Mouse (Mus musculus): ENCODE results near the gene Gramd2.

Gramd2 gene

DNA sequence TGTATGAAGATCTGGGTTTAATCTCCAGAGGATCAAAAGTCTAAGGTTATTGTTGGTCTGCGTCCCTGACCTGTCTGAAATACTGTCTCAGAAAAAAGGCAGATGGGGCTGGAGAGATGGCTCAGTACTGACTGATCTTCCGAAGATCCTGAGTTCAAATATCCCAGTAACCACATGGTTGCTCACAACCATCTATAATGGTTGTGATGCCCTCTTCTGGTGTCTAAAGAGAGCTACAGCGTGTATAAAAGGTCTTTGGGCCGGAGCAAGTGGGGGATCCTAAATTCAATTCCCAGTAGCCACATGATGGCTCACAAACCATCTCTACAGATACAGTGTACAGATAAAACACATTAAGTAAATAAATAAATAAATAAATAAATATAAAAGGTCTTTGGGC, 10.8 kb upstream of the Gramd2 start:
- DNase-seq = no peak

DNA sequence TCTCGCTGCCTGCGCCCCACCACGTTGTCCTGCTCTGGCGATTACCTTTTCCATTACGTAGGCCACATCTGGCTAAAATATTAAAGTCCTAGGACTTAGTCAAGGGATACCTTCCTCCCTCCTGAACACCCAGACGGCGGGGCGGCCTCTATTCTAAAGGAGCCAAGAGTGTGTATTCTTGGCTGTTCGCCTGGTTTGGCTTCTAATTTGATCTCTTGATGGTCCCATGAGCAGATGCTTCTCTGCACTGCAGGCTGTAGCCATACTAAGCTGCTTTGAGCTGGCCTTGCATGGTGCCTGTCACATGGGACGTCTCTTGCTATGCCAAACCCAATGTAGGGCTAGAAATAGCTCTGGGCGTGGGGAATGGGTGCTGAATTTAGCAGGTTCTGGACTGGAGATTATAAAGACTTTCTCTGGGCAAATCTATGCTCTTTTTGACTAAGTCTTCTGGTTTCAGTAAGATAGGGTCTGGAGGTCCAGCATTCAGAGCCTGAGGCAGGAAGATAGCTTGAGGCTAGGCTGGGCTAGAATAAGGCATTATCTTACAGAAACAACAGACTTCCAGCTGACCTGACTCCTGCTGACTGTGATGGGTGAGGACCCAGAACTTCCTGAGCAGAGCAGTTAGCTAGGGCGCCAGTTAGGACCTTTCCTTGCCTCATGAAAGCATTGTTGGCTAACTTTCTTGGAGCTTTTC, 7.6 kb upstream of the Gramd2 start:
- peak; percentile 57 to 63 for DNase-seq

DNA sequence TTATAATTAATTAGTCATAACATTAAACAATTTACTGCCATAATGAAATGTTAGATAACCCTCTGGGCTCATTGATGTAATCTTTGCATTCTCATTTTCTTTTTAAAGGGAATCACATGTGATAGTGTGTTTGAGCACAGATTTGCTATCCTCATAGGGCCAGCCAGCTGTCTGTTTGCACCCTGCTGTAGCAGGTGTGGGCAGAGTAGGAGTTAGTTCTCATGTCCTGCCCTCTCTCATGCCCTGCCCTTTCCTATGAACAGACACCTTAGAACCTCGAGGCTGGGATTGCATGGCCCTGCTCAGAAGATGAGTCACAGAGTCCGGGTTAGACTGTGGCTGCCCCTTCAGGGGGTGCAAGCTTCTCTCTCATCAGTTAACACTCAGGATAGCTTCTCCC, 6.5 kb upstream of the Gramd2 start:
- DNase-seq = no peak

DNA sequence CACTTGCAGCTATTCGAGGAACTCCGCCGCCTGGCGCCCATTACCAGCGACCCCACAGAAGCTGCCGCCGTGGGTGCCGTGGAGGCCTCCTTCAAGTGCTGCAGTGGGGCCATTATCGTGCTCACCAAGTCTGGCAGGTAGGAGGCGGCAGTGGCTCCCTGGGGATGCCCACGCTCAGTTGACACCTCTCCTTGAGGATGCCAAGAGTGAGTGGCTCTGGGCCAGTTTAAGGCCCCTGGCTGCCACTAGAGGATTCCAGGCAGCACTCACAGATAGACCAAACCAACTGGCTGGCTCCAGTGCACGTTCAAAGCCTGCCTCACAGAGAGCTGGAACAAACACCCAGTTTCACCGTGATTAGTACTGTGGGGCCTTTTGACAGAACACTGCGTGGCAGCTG, 4.3 kb upstream of the Gramd2 start:
- DNase-seq = no peak

- peak; percentile 55 to 68 for DNase-seq
These were observed 1.6 kb upstream of the Gramd2 start for GRCm38 (mm10) chr9:59678313-59678712.

DNA sequence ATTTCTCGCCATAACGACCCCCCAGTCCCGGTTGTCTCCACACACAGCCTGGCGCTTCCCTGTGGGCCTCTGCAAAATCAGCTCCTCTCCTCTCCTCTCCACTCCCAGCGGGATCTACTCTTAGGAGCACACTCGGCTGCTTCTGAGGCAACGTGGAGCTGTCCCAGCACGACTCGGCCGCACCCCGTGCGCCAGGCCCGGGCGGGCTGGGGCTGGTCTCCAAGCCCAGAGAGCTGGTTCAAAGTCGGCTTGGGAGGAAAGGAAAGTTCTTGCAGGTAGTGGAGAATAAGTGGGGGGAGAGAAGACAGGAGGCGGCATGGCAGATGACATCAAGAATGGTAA, 561 bp downstream of the Gramd2 start:
- DNase-seq = no peak

GRCm38 (mm10) chr9:59684020-59684419, 4.1 kb downstream of the Gramd2 start:
- no peak for DNase-seq

GRCm38 (mm10) chr9:59687416-59688046, 7.6 kb downstream of the Gramd2 start:
- no peak for DNase-seq

GRCm38 (mm10) chr9:59691635-59692094, 11.7 kb downstream of the Gramd2 start:
- DNase-seq = peak; percentile 61 to 67

DNA sequence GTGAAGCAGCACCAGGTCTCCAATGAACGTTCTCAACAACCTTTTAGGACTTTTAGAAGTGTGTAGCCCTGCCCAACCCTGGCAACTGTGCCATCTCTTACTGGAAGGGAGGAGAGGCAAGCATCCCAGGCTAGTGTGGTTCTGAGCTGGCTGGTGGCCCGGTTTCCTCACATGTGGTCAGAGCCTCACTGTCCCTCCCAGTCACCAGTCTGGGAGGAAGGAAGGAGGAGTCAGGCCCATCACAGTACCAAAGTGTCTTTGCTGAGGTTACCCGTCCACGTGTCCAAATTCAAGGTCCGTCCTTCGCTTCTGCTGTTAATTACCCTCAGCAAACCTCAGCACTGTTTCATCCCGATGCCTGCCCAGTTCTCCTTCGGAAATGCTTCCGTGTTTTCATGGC, 12.2 kb downstream of the Gramd2 start:
- peak; percentile 60 to 69 for DNase-seq

DNA sequence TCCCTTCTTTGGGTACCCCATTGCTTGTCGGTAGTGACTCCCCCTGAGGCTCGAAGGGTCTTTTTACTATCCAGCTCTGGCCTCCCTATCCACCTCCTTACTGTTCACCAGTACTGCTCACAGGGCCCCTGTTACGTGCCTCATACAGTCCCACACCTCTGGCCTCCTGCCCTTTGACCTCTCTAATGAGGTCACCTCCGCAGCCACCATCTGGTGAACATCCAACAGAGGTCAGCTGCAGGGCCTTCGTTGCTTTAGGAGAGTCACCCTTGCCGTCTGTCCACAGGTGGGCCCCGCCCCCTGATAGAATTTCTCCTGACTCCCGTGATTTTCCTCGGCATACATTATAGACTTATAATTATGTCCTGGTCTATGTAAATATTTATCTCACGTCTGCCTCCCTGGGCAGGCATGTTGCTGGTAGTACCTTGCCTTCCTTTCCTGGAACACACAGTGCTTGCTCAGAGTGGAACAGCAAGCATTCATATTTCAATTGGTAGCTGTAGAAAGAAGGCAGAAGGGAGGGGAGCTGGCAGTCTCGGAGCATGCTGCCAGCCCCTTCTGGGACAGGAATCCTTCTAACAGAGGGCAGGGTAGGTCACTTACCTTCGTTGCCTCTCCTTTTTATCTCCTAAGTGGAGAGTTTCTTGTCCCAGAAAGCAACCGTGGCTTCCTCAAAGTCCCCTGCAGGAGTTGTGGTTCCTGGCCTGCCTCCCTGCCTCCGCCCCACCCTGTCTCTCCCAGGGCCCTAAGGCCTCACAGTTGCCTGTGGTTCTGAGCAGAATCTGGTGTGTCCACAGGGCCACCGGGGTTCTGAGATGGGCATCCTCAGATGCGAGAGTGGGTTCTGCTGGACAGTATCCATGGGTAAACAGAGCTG, 14.9 kb downstream of the Gramd2 start:
- no peak for DNase-seq

GRCm38 (mm10) chr9:59695451-59695813, 15.5 kb downstream of the Gramd2 start:
- DNase-seq = no peak

DNA sequence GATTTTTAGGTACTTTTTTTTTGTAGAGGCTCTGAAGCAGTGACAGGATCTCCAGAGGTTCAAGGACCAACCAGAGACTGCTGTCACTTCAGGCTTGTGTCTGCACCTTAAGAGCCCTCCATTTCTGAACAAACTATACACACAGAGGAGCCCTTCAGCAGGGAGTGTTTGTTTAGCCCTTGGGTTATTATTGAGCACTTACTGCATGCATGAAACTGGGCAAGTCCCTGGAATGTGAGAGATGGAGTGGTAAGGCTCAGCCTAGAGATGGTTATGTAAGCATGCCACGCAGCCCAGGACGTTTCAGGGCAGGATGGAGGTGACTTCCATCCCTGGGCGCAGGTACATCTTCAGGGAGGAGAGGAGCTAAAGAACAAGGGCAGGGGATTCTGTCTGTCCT, 16.4 kb downstream of the Gramd2 start:
- DNase-seq = no peak

DNA sequence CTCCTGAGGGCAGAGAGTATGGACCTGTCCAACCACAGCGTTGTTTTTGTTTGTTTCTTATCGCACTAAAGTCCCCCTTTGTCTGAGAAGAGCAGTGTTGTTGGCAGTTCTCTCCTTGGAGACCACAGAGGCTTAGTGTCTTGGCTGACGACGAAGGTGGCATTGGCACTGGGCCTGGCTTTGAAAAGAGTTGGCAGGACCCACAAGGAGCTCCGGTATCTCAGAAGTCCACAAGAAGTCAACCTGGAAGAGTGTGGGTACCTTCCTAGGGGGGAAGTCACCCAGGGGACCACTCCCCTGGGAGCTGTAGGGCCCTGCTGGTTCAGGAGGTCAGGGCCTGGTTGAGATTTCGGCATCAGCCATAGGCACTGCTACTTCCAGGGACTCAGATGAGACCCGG, 21.1 kb downstream of the Gramd2 start:
- DNase-seq = peak in 1 of 2 experiments; percentile 6

GRCm38 (mm10) chr9:59703099-59703498, 23.2 kb downstream of the Gramd2 start:
- DNase-seq = no peak

DNA sequence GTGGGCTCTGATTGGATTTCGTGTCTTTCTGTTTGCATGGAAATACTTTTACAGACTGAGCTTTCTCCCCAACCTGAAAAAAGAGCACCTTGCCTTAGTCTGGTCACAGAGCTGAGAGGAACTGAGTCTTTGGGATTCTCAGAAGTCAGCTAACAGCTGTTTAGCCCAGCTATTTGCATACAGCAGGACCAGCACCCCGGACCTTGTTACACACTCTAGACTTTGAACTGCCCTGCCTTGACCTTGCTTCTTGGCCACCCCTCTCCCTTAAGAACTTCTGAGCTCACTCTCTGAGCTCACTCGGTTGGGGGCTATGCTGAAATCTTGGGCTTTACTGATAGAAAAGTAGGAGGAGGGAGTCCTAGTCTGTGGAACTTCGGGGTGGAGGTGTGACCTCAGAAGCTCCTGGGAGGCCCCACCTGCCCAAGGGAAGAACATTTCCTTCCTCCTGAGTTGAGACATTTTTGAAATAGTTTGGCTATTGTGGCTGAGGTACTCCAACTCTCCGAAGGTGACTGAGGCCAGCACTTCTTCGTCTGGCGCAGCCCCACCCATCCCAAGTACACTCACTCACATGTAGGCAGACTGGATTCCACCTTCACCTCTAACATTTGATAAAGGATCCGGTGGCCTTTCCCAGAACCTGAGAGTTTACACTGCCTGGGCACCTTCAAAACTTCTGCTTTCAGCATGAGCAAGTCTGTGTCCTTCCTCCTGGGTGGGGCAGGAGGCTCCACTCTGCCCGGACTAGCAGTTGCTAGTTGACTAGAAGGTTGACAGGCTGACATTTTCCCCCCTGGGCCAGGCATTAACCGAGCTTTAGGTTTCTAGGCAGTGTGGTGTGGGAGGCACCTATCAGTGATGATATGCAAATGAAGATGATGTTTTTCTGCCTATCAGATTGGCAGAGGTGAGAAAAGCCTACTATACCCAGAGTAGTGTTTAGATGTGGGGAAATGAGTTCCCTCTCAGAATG, 27.2 kb downstream of the Gramd2 start:
- DNase-seq = no peak

- DNase-seq = no peak
These were observed 29.3 kb downstream of the Gramd2 start for GRCm38 (mm10) chr9:59709225-59709624.

DNA sequence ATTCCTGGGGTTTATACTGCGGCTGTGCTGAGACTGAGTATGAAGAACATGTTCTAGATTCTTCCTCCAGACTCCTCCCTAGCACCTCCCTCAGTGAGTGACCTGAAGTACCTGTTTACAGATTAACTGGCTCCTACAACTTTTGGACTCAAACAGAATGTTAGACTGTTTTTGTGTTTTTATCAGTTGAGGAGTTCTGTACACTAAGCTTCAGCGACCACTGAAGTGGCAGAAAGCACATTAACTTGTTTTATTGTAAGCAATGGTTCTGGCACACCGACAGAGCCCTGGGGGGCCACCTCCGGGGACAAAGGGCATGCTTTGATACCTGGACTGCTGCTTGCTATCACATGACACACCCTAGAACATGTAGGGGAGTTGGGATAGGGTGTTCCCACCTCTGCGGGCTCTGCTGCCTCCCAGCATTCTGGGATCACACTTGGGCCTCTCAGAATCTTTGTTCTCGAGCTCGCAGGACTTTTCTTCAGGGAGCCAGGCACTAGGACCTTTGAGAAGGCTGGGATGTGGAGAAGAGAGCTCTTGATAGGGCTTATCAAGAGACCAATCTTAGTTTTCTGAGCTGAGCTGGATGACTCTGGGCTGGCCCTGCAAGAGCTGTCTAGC, 36.4 kb downstream of the Gramd2 start:
- no peak for DNase-seq

- no peak for DNase-seq
These were observed 38.3 kb downstream of the Gramd2 start for GRCm38 (mm10) chr9:59718237-59718636.

DNA sequence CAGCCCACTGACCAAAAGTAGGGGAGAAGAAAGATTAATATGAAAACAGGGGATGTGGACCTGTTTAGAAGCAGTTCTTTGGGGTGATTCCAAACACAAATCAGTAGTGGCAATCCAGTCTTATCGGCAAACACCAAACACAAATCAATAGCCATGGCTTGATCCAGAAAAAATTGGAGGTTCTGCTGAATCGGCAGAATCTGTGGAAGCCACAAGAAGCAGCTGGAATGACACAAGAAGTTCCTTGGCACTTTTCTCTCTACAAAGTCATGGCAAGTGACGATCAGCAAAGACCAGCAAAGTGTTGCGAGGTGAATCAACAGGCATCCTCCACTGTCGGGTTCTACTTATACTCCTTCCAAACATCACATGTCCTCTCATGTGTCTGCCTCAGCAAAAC, 41.2 kb downstream of the Gramd2 start:
- DNase-seq = no peak

DNA sequence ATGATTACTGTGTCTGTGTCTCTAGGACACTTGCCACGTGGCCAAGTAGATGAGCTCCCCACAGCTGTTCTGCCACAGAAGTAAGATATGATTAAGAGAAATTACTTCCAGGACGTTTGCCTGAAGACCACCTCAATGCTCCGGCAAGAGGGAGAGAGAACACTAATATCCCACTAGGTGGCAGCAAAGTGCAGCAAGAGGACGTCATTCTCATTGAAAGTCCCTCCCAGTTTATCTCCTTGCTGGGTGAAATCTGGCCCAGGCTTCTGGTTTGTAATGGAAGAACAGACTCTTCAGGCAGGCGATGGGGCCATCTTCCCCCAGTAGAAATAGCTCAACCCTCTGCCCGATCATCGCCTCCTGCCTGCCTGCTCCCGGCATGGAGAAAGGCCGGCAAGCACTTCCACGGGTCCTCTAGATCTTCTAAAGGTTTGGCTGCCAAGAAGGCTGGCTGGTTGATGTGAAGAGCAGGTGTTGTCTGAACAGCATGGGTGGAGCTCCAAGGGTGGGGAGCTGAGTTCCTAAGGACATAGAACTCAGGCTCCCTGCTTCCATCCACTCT, 43.2 kb downstream of the Gramd2 start:
- DNase-seq = peak; percentile 77 to 78
